Mouse (Mus musculus) adrenal gland, adult 18-20 months (tissue): ENCODE measurements at regions not wholly inside any gene's neighbourhood (a gene's known extent, or its start where the extent isn't known, plus 50 kb on each side); places are given as distances from the start of the nearest gene placed in this dataset.
A peak's percentile ranks its signal among the peaks of the same experiment; 100 is the strongest.

Source experiments
- DNase-seq, 2 experiments: peaks; one replicate each; pipeline ENCODE4 v3.0.0; 2021 to 2022; ENCODE audit warnings: low spot score in 2 of 2

- peak in 1 of 2 experiments; percentile 21 for DNase-seq
Measured at GRCm38 (mm10) chr2:50943180-50943579, 205.7 kb downstream of the Rnd3 start.

DNA sequence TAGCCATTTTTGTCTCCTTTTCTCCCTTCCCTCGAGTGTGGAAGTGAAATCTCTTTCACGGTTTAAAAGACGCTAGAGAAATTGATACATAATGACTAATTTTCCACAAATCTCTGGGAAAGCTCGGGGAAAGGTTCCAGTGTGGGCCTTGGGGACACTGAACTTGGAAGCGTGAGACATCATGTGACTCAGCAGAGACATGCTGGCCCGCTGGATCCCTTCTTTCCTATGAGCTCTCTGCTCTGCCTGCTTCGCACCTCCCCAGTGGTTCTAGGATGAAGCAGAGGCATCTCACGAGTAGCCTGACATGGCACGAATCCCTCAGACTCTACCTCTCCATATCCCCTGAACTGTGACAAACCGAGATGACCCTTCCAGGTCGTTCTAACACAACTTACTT lies 206.2 kb downstream of the Rnd3 start:
- peak in 1 of 2 experiments; percentile 19 for DNase-seq

DNA sequence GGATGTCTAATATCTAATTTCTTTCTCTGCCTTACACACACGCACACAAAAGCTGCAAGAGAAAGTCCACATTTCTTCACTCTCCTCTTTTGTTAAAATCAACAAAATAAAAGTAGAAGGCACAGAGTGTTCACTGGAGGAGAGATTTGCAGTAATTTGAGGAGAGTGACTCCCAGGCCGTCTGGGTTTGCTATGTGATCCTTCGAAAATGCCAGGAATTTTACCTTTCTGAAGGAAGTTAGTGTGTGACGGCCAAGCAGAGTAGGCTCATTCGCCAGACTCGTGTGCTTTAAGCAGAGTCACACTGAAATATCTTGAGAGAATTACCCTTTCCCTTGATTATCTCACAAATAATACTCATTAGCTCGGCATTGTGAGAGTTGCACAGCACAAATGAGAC lies 216.0 kb downstream of the Rnd3 start:
- DNase-seq, result no peak

GRCm38 (mm10) chr2:50921002-50921401 lies 227.9 kb downstream of the Rnd3 start:
- no peak for DNase-seq

- DNase-seq, result peak in 1 of 2 experiments; percentile 8
Measured at GRCm38 (mm10) chr2:50916323-50917221, 232.3 kb downstream of the Rnd3 start.

GRCm38 (mm10) chr2:50915149-50915548 lies 233.8 kb downstream of the Rnd3 start:
- no peak for DNase-seq

- DNase-seq, result no peak
Measured at GRCm38 (mm10) chr2:50914176-50914575, 234.7 kb downstream of the Rnd3 start.

DNA sequence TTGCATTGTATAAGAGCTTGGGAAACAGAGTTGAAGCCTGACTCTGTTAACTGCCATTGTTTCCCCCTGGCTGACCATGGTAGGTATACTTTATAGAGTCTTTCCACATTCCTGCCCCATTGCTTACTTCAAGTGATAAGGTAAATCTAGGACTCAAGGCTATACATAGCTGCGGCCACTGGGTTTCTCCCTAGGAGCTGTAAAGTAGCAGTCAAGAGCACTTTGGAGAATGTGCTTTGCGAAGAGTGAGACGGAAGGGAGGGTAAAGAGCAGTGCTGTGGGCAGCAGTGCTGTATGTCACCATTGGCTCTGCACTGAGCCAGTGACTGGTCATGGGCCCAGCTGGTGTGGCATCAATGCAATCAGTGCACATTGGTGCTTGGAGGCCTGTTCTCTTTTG lies 240.1 kb downstream of the Rnd3 start:
- no peak for DNase-seq

- no peak for DNase-seq
Measured at GRCm38 (mm10) chr2:50902701-50903100, 246.2 kb downstream of the Rnd3 start.

- no peak for DNase-seq
Measured at GRCm38 (mm10) chr2:50902220-50902619, 246.7 kb downstream of the Rnd3 start.

DNA sequence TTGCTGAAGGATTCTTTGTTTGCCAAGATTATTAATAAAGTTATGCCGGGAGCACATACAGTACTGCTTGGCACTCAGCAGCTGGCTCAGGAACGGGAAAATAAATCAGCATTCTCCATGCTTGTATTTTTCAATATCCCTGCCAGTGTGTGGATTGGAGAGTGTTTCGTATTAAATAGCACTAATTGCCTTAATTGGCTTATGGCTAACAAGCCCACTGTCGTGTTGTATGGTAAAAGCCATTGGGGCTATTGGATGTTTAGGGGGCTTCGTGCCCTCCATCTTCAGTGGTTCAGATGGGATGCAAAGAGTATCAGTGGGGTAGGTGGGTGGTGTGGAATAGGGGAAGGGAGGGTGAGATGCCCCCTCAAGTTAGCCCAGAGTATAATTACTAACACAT lies 259.9 kb downstream of the Rnd3 start:
- no peak for DNase-seq

- DNase-seq, result no peak
Measured at GRCm38 (mm10) chr2:50887954-50888353, 261.0 kb downstream of the Rnd3 start.

GRCm38 (mm10) chr2:50885924-50886315 lies 263.0 kb downstream of the Rnd3 start:
- DNase-seq, result no peak

- no peak for DNase-seq
Measured at GRCm38 (mm10) chr2:50885280-50885923, 263.5 kb downstream of the Rnd3 start.

DNA sequence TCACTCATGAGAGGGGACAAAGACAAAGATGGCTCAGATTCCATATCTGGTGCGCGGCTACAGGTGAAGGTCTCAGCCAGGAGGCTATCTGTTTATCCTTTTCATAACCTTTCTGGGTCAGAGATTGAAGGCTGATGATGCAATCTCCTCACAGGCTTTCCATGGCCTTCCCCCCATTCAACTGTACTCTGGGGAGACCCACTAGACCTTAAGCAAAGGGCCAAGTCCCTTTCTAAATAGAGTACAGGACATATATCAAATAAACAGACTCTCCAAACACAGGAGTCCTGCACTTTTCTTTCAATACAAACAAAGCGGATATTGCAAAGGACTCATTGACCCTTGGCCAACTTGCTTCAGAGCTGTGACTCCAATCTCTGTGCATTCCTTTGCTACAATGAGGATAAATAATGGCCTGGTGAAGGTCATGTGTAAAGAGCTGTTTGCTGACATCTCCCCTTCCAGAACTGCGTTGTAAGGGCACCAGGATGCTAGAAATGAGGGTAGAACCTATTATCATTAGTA lies 267.3 kb downstream of the Rnd3 start:
- DNase-seq, result no peak

GRCm38 (mm10) chr2:50880806-50881205 lies 268.1 kb downstream of the Rnd3 start:
- no peak for DNase-seq

DNA sequence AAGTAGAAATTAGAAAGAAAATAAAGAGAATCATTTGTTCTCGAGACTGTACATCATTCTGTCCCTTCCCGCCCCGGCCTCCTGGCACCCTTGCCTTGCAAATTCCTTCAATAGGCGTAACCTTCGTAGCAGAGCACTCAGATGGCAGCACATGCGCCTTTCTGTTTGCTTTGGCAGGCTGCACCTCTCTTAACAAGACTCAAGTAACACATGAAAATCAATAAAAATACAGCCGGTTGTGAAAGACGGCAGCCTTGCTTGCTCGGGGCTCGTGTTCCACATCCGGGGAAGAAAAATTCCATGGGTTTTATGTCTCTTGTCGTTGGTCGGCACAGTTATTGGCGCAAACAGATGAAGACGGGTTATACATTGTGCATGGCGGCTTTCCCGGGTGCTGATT lies 271.2 kb downstream of the Rnd3 start:
- no peak for DNase-seq

DNA sequence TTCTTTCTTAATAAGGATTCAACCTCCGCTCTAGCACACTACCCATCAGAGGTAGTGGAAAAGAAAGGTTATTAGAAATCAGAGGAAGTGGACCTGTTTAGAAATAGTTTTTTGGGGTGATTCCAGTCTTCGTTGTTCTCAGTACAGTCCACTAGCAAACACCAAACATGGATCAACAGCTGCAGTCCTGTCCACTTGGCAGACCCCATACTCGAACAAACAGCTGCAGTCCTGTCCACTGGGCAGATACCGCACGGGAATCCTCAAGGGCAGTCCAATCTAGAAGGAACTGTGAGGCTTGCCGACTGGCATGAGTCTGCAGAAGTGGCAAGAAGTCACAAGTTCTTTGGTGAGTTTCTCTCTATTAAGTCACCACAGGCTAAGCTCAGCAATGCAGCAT lies 273.8 kb downstream of the Rnd3 start:
- DNase-seq, result no peak

DNA sequence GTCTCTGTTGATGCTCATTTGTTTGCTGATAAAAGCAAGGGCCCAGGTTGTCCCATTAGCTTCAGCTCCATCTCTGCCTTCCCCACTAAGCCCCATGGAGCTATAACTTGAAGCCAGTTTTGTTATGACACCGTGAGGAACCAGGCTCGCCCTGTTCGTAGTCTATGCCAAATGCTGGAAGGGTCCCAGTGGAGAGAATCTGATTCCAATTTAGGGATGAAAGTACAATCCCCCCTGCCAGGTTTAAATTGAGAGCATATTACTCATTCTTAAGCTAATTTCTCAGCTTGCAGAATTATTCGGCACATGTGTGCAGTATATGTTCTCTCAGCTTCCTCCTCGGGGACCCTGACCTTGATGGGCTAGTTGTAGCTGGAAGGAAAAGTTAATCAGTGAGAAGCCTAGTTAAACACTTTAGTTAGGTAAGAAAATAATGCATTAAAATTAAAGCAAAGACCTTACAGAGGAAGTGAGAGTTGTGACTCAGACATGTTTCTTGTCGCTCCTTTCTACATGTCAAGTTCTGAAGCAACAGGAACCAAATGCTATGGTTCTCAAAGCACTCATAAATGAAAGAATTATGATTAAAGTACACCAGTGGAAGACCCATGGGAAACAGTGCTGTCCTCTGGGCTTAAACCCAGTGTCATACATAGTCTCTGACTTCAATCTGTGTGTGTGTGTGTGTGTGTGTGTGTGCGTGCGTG lies 295.2 kb downstream of the Rnd3 start:
- DNase-seq, result no peak

DNA sequence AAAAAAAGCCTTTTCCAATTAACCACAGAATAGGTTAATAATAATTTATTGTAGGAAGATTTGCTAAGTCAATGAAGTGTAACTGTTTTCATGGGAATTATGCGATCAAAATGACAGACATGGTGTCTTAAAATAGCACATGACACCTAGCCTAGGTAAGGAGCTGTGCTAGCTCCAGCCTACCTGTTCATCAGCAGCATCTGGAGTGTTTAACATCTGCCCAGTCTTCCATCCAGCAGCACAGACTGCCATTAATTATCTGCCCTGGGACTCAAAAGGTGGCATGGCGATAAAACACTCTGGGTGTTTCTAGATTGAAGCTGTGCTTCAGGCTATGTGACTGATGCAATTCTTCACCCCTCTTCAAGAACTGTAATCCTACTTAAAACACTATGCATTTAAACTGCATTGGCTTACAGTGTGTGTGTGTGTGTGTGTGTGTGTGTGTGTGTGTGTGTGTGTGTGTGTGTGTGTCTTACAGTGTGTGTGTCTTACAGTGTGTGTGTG lies 296.4 kb downstream of the Rnd3 start:
- DNase-seq, result no peak

GRCm38 (mm10) chr2:50850071-50850470 lies 298.8 kb downstream of the Rnd3 start:
- no peak for DNase-seq
